Mouse (Mus musculus): ENCODE results near the gene Dtx4. TPM values are rescaled to one million over a fixed set of nuclear protein-coding genes. Genes with fewer than 3 reads are reported as not detected.

Gene Dtx4
- total RNA-seq, 1 experiment from 2014 or later: 14.4 TPM

DNA sequence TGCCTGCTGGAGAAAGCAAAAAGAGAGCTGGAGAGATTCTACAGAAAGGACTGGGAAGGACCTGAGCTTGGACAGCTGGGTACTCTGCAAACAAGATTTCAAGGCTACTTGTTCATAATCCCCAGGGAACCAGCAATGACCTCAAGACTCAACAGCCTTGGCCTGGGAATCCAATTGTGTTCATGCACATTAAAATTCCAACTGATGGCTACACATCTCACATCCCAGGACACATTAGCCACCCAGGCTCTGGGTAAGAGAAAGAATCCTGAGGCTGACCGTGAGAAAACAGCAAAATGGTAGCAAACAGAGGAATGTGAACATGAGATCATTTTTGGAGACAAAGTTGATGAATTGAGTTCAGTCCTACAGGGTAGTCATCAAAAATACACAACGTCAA lies 5.0 kb downstream of the Dtx4 start:
- ATAC-seq (replicated peaks; ENCODE audit: low read depth, poor library complexity, severe bottlenecking): no peak

- ATAC-seq (replicated peaks; ENCODE audit: low read depth, poor library complexity, severe bottlenecking): no peak
Observed at GRCm38 (mm10) chr19:12494972-12495535, 6.2 kb downstream of the Dtx4 start.

GRCm38 (mm10) chr19:12494187-12494458 lies 7.1 kb downstream of the Dtx4 start:
- ATAC-seq (replicated peaks; ENCODE audit: low read depth, poor library complexity, severe bottlenecking): no peak

GRCm38 (mm10) chr19:12493453-12494186 lies 7.6 kb downstream of the Dtx4 start:
- no peak for ATAC-seq (replicated peaks; ENCODE audit: low read depth, poor library complexity, severe bottlenecking)

GRCm38 (mm10) chr19:12491636-12492035 lies 9.6 kb downstream of the Dtx4 start:
- ATAC-seq (replicated peaks; ENCODE audit: low read depth, poor library complexity, severe bottlenecking): no peak

- no peak for ATAC-seq (replicated peaks; ENCODE audit: low read depth, poor library complexity, severe bottlenecking)
Observed at GRCm38 (mm10) chr19:12489675-12490570, 11.3 kb downstream of the Dtx4 start.

- no peak for ATAC-seq (replicated peaks; ENCODE audit: low read depth, poor library complexity, severe bottlenecking)
Observed at GRCm38 (mm10) chr19:12488969-12489674, 12.1 kb downstream of the Dtx4 start.

DNA sequence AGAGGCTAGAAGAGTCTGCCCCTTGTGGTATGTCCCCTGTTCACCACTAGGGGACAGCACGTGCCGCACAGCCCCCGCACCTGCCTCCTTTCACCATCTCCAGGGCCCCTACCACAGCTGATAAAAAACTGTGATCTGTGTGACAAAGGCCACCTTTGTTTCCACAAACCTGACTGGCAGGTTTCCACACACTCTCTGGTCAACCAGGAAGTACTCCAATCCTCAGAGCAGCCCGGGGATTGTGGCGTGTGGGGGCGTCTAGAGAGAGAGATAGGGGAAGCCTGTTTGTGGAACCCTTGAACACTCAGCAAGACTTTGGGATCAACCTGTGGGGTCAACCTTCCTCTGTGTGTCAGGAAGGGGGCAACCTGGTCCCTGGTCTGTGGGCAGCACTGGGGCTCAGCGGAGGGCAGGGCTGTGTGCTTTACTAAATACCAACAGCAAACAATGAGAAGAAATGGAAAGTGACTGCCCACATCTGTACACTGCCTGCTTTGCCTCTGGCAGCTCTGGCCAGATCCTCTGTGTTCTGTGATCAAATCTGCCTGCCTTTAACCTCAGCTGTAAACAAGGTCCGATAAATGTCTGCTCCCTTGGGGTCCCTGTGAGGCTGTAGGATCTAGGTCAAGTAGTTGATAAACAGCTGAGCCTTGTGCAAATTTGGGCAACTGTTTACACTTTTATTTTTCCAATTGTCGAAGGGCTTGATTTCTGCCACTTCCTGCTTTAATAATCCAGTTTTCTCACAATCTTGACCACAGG lies 12.9 kb downstream of the Dtx4 start:
- ATAC-seq (replicated peaks; ENCODE audit: low read depth, poor library complexity, severe bottlenecking): peak; percentile 88

DNA sequence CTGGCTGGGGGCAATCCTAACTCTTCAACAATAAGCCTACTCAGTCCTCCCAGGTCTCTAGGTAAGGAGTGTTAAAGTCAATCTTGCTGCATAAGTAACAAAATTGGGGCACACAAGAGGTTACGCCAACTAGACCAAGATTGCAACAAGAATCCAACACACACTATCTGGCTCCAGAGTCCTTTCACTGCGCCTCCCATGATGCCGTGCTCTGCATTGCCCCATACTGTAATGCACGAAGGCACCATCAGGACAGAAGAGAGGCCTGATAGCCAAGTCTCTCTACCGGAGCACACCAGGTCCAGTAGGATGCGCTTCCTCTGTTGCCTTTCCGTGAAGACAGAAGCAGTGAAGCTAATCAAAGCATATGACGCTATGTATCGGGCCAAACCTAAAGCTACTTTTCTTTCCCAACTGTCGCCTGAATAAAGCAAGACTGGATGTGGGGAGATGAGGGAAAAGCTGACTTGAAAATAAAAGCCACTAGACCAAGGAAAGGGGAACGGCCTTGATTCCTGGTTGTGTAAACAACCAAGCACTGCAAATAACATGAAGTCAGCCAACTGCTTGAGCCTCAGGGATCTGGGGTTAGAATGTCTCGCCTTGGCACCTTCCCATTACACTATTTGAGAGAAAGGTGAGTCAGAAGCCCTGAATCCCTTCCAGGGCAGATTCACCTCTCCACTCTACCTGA lies 13.6 kb downstream of the Dtx4 start:
- ATAC-seq (replicated peaks; ENCODE audit: low read depth, poor library complexity, severe bottlenecking): no peak

GRCm38 (mm10) chr19:12486875-12487274 lies 14.4 kb downstream of the Dtx4 start:
- no peak for ATAC-seq (replicated peaks; ENCODE audit: low read depth, poor library complexity, severe bottlenecking)

GRCm38 (mm10) chr19:12485631-12486030 lies 15.6 kb downstream of the Dtx4 start:
- no peak for ATAC-seq (replicated peaks; ENCODE audit: low read depth, poor library complexity, severe bottlenecking)

DNA sequence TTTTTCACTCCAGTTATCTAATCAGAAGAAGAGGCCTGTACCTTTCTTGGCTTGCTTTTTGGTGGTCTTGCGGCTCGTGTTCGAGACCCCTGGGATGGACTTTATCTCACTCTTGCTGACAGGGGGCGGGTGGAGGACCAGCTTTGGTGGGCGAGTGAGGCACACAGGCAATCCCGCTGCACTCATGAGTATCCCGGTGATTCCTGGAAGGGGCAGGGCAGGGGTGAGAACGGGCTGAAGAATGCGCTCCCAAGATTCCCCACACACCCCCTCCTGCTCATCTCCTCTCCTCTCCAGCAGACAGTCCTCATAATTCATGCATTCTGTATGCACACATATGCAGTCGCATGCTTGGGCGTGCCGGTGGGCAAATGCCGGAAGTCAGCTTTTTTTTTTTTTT lies 16.0 kb downstream of the Dtx4 start:
- ATAC-seq (replicated peaks; ENCODE audit: low read depth, poor library complexity, severe bottlenecking): no peak

DNA sequence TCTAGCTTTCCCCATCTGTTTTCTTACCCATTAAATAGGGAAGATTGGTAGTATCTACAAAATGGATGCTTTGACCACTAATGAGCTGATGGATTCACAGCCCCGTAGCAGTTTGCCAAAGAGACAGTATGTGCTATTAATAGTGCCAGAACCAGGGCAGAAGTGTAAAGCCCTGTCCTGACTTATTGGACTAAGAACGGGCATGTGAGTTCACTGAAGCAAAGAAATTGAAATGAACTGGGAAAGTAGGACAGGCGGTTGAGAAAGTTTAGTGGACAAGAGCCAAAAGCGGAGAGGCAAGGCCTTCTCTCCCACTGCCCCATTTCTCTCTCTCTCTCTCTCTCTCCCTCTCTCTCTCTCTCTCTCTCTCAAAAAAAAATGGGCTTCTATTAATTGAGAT lies 17.0 kb downstream of the Dtx4 start:
- ATAC-seq (replicated peaks; ENCODE audit: low read depth, poor library complexity, severe bottlenecking): no peak

GRCm38 (mm10) chr19:12483782-12484181 lies 17.5 kb downstream of the Dtx4 start:
- ATAC-seq (replicated peaks; ENCODE audit: low read depth, poor library complexity, severe bottlenecking): no peak

DNA sequence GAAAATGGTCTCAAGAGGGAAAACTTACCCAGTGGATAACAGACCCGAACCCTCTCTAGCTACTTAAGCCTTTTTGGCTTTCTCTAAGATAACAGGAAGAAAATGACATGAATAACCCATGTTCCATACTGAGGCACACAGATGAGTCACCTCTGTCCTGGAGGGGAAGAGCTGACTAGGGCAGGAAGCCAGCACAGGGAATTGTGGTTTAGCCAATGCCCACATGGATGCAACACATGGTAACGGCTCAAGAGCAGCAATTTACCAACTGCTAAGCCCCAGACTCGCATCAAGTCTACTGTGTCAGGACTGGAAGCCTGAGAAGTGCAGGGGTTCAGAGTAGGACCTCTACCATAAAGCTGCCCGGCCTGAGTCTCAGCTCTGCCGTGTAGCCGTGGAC lies 22.9 kb downstream of the Dtx4 start:
- ATAC-seq (replicated peaks; ENCODE audit: low read depth, poor library complexity, severe bottlenecking): peak; percentile 80

- no peak for ATAC-seq (replicated peaks; ENCODE audit: low read depth, poor library complexity, severe bottlenecking)
Observed at GRCm38 (mm10) chr19:12476721-12477270, 24.5 kb downstream of the Dtx4 start.

DNA sequence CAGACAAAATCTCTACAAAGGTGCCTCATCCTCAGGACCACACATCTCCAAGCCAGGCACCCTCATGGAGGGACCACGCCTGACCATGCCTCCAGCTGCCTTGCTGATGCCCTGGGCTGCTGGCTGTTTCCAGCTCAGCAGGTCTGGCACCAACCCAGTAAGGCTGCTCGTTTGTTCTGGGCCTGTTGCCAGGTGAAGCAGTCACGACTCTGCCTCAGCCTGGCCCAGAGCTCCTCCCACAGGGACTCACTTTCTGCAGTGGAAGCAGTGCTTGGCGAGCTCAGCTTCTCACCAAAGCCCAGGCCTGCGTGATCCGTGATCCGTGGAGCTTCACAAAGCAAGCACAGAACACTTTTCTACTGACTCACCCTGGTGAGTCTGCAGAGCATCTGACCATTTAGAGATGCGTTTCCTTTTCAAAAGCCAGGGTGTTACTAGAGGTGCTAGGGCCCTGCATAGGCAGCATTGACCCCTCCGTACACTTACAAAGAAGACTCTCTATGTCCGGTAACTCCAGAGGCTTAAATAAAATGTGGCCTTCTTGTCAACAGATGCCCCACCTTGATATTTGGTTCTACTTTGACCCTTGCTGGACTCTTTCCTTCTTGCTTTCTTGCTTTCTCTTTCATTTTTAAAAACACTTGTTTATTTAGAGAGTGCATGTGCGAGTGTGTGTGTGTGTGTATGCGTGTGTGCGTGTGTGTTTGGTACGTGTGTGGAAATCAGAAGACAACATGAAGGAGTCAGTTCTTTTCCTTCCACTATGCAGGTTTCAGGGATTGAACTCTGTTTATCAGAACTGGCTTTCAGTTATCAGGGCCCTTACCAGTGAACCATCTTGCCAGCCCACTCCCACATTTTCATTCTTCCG lies 25.6 kb downstream of the Dtx4 start:
- ATAC-seq (replicated peaks; ENCODE audit: low read depth, poor library complexity, severe bottlenecking): peak; percentile 77

- ATAC-seq (replicated peaks; ENCODE audit: low read depth, poor library complexity, severe bottlenecking): no peak
Observed at GRCm38 (mm10) chr19:12473951-12474350, 27.3 kb downstream of the Dtx4 start.
